Mouse (Mus musculus) 416B (cell line): Measurements from ENCODE around the gene Gng13.

Source experiments
- DNase-seq: peaks from one replicate; pipeline ENCODE4 v3.0.0; 2011; ENCODE audit warnings: low read depth

The Gng13 gene

DNA sequence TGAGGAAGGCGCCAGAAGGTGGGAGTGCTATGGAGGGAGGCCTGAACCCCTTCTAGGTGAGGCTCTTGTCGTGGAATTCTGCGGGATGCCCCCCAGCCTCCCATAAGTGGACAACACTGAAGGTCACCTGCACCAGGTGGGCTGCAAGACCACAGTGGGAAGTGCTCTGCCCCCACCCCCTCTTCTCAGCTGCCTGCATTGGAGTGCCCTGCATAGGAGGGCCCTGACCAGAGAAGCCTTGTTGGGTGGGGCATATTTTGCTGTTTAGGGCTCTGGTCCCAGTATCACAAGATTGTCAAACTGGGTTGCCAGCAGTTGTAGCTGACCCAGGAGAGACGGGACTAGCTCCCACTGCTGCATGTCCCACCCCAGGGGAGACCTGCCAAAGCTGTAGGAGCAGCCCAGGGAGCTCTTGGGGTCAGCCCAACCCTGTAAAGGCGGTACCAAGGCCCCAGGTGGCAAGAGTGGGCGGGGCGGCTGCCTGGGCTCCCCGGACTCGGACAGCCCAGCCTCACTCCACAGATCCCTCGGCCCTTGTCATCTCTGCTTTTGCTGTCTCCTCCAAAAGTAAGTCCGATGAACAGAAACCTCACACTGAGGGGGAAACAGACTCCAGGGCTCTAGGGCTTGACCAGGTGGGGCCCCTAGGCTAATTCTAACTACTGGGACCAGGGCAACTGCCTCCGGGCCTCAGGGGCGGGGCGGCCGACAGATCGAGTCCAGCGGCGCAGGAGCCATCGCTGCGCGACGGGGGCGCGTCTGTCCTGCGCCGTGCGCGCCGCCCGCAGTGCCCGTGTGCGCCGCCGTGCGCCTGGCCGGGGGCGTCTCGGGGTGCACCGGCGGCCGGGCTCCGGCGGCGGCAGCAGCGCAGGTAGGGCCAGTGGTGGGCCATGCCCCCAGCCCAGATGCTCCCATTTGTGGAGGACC is at the start of gene Gng13:
Gene Gng13, plus strand, starts transcription at position 461 of the 927 bp plus-strand sequence.
- DNase-seq, result no peak

DNA sequence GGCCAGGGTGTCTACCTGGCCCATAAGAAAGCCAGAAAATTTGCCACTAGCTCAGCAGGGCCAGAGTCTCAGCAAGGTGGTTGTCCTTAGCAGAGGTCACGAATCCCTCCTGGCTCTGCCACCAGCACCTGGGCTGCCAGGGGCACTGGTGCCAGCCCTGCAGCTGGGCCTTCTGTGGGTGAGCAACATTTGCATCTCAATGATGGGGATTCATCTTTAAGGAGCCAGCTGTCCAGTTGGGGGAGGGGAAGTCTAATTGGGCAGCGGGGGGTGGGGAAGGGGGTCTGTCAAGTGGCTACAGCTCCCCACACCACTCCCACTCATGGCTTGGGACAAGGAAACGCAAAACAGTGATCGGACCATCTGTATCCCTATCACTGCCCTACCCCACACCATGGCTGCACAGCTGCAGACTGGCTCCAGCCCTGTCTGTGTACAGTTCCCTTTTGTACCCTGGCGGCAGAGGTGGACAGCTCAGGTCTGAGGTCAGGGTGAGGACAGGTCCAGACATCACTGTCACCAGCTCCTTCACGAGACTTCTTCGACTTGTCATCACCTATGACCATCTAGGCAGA is 48.4 kb upstream of the Gng13 start:
- DNase-seq, result no peak

DNA sequence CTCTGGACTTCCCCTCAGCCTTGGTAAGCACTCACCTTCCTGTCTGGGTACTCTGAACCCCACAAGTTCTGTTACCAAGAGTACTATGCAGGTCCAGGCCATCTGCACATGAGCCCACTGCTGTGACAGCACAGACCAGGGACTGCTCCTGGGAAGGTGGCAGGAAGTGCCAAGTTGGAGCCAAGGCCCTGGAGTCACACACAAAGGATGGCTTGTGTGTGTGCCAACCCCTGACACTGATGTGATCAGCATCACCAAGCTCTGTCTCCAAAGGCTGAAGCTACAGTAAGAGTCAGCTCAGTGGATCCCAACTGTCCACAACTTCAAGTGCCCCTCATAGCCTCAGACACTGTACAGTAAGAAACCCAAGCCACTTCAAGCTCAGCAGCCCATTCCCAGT is 44.0 kb upstream of the Gng13 start:
- DNase-seq, result no peak

DNA sequence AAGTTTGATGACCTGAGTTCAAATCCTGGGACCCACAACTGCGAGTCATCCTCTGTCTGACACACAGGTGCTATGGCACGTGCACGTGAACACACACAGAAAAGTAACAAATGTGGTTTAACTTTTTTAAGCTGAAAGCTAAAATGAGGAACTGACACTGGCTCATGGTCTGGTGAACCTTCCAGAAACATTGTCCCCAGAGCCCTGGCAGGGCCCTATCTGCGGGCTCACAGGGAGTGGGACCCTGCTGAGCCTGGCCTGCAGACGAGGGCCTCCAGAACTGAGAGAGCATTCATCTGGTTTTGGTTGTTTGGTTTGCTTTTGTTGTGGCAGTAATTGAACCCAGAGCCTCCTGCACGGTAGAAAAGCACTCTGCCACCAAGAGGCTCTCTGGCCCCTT is 39.0 kb upstream of the Gng13 start:
- no peak for DNase-seq

DNA sequence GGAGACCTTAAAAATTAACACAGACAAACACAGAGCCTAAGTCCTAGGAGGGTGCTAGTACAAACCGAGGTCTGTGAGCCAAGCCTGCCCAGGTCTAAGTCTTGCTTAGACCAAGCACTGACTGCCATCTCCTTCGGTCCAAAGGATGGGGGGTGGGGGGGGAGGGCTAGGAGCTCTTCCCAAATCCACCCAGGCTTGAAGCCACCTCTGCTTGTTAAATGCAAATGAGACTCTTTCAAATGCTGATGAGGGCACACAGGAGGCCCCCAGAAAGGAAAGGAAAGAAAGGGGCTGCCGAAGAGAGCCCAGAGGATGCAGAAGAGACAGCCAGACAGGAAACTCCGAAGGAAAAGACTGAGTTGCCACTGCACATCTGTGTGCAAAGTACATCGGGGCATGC is 37.2 kb upstream of the Gng13 start:
- no peak for DNase-seq

DNA sequence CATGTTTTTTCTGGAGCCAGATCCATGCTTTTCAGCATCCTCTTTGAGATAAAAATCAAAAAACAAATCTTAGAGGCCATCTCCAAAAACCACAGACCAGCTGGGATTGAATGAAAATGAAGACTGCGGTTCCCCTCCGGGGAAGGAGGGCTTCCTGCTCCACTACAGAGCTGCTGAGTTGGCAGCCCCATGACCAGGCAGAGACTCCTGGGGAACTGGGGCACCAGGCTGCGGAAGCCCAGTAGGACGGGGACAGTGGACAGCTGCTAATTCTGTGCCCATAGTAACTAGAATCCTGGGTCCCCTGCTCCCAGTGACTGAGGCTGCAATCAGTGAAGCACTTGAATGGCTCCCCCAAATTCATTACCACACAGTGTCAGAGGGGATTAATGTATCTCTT is 35.3 kb upstream of the Gng13 start:
- no peak for DNase-seq

DNA sequence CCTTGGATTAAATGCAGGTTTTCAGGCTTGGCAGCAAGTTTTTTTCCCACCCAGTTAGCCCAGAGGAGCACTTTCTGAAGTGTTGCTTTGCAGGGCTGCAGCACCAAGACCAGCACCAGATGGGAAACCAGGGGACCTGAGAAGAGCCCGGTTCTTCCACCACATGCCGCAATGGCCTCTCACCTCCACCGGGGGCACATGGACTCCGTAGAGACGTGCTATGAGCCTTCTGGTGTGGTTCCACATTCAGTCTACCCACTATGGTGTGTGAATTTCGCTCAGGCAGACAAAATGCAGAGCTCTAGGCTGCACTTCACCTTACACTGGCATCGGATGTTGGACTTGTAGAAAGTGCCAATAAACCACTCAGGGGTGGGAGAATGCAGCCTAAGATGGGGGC is 30.6 kb upstream of the Gng13 start:
- peak; percentile 24 for DNase-seq

DNA sequence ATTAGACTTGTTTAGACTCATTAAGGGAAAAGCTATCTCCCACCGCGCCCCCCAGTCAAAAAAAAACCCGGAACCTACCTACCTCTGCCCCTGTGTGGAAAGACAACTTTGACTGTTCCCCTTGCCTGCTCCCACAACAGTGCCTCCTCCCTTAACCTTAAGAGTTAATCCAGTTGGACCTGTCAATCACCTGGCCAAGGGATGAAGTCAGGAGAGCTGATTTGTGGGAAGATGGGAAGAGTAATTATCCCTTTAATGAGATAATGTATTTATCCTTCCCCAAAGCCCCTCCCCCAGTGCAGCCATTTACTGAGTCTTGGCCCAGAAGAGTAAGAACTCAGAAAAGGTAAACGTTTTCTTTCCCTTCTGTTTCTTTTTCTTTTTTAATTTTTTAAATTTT is 28.0 kb upstream of the Gng13 start:
- DNase-seq, result no peak

DNA sequence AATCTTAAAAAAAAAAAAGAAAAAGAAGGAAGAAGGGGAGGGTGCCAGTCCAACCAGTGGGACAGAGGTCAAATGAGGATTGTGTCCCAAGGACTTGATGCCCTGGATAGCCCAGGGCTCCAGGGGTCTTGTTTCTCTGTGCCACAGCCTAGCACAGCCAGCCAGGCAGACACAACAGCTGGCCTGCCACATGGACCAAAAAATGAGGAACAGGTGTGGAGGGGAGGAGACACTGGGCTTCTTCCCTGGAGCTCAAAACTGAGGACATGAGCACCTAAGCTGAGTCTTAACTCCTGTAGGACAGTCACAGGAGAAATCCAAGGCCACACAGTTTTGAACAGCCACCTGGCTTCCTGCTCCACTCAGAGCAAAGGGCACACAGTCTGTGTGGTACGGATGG is 20.7 kb upstream of the Gng13 start:
- no peak for DNase-seq

DNA sequence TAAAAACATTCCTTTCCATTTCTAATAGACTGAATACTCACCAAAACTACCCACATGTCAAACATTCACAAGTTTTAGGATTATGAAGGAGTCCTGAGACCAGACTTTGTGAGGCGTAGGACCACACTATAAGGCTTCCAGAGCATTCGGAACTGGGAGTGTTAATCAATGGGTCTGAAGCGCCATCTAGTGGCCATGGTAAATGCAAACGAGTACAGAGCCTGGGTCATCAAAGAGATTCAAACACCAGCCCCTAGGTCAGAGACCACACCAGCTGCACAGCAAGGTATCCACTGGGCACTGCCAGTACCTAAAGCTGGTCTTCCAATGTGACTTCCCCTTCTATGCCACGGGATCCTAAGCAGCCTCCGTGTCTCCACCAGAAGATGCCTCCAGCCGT is 18.5 kb upstream of the Gng13 start:
- DNase-seq, result peak; percentile 63

DNA sequence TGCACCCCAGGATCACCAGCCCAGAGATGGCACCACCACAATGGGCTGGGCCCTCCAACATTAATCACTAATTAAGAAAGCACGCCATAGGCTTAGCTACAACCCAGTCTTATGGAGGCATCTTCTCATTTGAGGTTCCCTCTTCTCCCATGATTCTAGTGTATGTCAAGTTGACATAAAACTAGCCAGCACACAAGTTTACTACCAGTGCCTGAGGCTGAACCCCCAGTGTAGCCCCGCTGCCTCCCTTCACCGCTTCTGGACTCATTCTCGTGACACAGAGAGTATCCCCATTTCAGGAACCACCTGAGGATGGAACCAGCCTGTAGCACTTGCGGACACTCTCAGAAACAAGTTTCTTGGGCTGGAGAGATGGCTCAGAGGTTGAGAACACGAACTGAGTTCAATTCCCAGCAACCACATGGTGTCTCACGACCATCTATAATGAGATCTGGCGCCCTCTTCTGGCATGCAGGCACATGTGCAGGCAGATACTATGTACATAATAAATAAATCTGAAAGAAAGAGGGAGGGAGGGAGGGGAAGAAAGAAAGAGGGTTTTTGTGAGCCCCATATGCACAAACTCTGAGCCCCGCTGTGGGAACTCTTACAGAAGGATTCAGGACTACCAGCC is 16.0 kb upstream of the Gng13 start:
- peak; percentile 39 for DNase-seq

DNA sequence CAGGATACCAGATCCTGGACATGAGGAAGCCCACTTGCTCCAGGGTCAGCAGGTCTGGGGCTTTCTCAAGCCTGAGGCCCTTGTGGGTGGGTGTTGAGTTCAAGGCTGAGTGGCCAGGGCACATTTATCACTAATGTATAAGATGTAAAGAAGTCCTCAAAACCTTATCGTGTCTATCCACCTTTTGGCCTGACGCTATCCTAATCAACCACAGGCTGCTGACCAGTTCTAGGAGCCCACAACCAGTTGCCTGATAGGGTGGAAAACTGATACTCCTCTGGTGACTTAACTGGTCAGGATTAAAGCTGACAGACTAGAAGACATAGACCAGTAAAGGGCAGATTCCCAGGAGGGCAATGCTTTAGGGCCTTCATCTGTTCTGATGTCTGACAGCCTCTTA is 7.0 kb upstream of the Gng13 start:
- no peak for DNase-seq

DNA sequence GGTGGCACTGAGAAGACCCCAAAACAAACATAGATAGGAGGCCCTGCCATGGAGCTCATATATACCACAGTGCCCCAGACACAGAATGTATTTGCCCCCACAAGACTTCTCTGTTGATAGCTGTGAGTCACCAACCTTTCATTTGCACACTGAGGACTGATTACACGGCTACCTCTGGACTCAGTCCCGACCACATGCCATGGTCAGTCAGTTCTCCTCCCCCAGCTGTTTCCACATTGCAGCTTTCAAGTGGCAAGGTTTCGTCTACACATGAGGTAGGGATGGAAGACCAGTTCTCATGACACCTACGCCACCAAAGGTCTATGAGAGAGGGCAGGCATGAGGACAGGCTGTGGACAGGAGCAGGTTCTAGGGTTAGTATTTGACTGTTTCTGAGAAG is 5.8 kb upstream of the Gng13 start:
- DNase-seq, result peak; percentile 11

DNA sequence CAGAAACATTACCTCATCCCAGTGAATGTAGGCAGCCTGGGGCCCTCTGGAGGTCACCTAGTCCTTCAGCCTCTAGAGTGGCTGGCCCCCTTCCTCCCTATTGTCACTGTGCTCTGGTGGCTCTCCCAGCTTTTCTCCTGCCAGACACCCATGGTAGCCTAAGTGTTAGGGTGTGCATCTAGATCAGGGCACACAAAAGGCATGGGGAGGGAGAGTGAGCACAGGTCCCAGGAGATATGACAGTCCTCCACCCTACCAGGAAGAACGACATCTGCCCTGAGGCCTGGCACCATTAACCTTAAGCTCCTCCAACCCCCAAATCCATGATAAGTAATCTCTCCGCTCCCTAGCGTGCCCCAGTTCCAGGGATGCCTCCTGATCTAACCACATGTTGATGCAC is 1.3 kb upstream of the Gng13 start:
- no peak for DNase-seq

DNA sequence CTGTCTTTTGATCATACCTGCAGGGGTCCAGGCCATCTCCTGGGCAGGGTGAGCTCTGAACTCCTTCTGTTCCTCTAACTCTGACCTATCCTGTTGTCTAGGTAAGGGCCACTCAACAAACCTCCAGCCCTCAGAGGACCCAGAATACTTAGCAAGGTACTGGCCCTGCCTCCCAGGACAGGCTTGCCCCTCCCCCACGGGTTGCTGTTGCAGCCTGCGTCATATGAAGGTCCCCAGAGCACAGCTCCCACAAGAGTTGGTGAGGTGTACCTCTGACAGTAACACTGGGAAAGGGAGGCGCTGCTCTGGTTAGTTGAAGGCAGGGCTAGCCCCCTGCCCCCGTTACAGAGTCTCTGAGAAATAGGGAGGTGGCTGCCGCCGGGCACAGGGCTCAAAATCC is 841 bp upstream of the Gng13 start:
- DNase-seq, result no peak

DNA sequence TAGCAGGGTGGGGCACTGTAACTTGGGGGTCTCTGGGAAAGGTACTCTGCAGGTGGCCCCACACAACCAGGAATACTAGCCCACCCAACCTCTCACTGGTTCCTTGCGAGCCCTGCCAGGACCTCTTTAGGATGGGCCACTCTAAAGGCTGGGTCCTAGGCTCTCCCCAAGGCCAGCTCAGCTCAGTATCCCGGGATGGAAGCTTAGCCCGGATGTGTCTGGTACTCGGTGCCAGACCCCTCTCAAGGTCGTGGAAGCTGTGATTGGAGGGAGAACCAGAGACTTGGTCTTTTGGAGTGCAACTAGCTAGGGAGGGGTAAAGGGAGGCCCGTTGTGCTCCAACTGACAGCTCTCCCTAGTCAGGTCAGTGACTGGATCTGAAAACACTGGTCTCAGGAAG is 720 bp downstream of the Gng13 start:
- DNase-seq, result no peak

DNA sequence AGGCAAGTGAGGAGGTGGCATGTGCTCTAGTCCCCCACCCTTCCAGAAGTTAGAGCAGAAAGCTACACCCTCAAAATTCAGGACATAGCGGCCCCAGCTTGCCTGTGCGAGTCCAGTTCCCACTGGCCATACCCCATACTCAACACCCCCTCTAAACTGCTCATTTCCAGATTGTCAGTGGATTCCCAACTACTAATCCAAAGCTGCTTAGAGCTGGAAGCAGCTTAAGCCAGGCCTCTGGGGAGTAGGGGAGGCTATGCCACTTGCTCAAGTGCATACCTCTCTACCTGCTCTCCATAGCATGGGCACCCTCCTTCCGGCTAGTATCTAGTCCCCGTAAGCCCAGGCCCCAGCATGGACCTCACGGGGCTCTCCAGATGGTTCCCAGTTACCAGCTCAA is 4.5 kb downstream of the Gng13 start:
- DNase-seq, result no peak

DNA sequence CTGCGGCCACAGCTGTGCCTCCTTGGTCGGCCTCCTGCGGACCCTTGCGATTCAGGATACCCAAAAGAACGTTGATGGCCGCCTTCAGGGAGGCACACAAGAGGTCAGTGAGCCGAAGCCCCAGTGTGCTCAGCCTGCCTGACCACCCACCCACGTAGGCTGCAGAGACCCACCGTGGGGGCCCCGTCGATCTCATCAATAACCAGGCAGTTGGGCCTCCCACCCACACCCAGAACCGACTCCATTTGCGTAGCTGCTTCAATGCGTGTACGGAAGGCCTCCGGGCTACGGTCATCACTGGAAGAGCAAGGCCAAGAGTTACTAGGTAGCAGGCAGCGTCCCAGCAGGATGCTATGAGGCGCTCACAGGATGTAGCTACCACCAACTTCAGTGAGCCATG is 6.5 kb downstream of the Gng13 start:
- DNase-seq, result no peak

DNA sequence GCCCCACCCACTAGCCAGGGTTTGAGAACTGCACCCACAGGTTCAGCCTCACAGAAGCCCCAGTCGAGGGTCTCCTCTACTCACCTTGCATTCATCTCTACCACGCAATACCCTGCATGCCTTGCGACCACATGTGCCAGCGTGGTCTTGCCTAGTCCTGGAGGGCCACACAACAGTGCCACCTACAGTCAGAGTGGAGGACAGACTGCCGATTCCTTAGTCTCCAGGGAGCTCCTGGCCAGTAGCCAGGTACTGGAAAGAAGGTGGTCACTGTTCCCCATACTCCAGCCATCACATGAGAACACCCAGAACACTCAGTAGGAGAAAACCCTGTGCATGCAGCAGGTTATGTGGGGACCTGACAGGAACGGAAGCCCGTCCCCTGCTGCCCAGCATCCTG is 6.9 kb downstream of the Gng13 start:
- peak; percentile 57 for DNase-seq

DNA sequence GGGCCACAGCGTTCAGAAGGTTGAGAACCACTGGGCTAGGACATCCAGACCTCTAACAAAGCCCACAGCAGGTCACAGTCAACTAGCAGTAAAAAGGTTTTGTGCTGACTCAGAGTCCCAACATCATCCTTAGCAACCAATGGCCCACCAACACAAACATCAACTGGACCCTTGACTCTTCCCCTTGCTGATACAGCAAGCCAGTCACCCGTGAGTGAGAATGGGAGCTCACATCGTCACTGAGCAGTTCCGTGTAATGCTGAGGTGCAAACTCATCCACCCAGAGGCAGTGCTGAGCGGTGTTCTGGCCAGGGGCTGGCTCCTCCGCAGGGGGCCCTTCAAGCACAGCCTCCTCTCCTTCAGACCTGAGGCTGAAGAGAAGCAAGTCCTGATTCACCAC is 8.3 kb downstream of the Gng13 start:
- no peak for DNase-seq

DNA sequence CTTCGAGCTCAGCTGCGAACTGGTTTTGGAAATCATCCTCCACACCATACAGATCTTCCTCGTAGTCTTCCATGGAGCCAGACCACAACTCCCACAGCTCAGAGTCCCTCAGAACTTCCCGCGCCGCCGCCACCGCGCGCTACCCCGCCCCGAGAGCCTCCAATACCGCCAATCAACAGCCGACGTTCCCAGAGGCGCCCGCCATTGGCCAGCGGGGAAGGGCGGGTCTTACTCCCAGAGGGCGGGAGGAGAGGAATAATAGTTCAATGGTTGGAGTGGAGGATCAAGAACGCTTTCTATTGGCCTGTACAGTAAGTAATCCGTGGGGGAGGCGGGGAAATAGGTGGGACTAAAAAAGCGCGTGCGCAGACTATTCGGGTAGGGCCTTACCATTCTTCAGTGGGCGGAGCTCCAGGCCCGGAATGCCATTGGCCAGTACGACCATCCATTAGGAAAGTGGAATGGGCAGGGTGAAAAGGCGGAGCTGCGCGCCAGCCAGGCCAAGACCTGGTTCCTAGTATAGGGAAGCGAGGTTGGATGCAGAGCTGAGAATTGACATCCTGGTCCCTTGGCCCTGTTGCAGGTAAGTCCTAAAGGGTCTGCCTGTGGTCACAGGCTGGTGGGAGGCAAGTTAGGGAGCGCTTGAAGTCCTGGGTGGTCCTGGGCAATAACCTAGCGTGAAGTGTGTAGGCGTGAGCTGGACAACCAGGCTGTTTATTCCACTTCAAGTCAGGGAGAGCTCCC is 10.5 kb downstream of the Gng13 start, which contains the start of the genes Chtf18 and Rpusd1:
Gene Chtf18, minus strand, starts transcription at position 155 of the 744 bp plus-strand sequence.
Gene Rpusd1, plus strand, starts transcription at position 406 of the 744 bp plus-strand sequence.
- DNase-seq, result peak; percentile 100

DNA sequence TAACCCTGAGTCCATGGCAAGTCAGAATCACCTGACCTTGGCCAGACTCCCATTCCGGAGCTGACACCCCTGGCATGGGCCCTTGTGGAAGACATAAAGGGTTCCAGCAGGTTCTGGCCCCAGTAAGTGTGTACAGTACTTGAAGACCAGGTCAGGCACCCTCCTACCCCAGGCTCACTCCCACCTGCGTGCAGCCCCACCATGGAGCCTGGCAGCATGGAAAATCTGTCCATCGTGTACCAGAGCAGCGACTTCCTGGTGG is 11.0 kb downstream of the Gng13 start:
- no peak for DNase-seq

DNA sequence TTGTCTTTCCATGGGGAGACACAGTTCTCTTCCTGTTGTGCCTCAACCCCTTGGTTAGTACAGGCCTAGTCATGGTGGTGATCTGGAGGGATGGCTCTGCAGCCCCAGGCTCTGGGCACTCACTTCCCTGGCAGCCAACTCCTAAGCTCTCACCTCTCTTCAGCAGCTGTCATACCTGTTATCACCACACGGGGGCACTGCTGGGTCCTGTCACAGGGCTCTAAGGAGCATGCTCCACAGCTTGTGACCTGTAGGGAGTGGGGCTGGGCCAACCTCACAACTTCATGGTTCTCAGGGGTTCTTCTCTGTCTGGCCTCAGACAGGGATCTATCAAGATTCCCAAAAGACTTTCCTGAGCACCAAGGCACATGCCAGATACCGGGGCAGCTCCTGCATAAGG is 15.1 kb downstream of the Gng13 start:
- DNase-seq, result peak; percentile 89
